Mouse (Mus musculus): ENCODE measurements around the gene Cdc37.

The Cdc37 gene

DNA sequence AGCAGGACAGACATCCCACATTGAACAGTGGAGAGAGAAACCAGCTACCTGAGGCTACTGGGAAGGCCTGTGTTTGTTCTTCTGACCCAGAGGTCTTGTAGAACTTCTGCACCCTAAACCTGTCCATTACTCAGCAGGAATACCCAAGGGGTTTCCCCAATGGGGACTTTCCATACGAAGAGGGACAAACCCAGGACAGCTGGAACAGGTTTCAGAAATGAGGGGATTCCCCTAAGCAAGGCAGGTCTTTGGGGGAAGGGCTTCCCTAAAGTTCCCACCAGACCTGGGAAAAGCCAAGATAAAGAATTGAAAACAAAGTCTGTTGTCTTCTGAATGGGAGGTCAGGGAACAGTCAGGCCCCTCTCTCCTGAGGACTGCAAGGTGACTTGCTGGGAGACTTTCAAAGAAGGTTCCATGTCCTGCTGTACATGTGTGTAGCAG, 13.8 kb downstream of the Cdc37 start:
- no peak for DNase-seq (ENCODE audit: low read depth, low spot score)

DNA sequence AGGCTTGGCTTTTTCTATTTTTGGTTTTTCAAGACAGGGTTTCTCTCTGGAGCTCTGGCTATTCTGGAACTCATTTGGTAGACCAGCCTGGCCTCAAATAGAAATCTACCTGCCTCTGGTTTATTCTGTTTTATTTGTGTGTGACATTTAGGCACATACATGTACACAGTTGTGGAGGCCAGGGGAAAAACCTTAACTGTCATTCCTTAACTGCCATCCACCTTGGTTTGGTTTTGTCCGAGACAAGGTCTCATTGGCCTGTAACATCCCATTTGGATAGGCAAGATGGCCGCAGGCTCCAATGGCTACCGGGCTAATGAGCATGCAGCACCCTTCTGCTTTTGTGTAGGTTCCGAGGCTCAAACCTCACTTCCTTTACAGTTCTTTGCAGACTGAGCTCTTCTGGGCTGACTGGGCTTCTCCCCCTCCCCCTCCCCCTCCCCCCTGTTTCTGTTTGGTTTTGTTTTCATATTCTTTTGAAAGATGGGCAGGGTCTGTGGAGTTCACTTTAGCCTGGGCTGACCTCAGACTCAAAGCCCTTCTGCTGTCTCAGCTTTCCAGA, 14.4 kb downstream of the Cdc37 start:
- no peak for DNase-seq (ENCODE audit: low read depth, low spot score)

DNA sequence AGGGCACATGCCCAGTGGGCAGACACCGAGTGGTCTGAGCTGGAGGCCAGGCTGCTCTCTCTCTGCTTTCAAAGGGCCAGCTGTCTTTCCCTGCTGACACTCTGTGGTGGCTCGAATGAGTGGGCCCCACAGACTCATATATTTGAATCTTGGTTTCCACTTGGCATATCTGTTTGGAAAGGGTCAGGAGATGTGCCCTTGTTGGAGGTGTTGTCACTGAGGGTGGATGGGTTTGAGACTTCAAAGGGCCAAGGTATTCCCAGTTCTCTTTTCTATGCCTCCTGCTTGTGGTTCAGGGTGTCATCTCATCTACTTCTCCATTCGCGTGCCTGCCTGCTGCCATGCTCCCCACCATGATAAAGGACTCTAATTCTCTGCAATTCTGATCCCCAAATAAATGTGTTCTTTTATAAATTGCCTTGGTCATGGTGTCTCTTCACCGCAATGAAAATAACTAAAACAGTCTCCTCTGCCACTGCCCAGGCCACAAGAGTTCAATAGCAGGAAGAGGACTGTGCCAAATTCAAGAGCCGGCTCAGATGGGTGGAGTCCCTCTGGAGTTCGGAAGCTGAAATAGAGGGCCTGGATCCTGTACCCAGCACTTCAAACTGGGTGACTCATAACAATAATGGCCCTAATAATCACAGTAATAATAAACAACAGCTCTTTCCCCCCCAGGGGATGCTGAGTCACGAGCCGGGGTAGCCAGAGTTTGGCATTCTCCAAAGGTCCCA, 15.0 kb downstream of the Cdc37 start:
- DNase-seq (ENCODE audit: low read depth, low spot score): no peak

DNA sequence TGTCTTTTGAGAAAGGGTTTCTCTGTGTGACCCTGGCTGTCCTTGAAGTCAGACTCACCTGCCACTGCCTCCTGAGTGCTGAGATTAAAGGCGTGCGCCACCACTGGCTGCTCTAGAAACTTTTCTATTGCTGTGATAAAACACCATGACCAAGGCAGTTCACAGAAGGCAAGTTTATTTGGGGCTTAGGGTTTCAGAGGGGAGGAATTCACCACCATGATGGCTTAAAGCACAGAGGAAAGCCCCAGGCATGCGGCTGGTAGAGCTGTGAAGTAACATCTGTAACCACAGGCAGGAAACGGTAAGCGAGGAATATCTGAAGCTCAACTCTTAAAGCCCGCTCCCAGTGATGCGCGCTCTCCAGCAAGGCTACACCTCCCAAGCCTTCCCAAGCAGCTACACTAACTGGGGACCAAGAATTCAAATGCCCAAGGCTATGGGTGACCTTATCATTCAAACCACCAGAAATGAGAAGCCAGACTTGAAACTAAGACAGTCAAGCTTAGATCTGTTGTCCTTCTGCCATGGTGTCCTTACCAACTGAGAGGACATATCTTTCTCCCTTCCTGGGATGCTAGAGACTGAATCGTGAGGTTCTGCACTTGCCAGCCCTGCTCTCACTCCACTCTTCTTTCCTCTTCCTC, 16.6 kb downstream of the Cdc37 start:
- DNase-seq (ENCODE audit: low read depth, low spot score): peak; percentile 45

DNA sequence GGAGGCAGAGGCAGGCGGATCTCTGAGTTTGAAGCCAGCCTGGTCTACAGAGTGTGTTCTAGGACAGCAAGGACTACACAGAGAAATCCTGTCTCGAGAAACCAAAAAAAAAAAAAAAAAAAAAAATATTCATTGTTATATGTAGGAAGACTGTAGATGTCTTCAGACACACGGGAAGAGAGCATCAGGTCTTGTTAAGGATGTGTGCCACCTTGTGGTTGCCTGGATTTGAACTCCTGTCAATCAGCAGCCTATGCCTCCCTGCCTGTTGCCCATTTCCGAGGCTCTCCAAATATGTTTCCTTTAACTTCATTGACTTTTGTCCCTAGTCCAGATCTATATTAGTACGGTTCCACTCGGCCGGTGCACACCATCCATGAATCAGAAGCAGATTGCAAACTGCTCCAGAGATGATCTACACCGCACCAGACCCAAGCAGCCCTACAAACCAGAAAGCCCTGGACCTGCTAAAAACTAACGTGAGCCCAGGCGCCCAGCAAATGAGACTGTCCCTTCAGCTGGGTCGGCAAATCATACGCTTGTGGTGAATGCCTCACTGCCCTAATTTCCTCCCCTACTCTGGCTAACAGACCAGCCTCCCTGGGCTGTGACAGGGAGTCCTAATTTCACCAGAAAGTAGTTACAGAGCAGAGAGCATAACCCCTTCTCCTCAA, 17.5 kb downstream of the Cdc37 start:
- peak; percentile 57 for DNase-seq (ENCODE audit: low read depth, low spot score)

DNA sequence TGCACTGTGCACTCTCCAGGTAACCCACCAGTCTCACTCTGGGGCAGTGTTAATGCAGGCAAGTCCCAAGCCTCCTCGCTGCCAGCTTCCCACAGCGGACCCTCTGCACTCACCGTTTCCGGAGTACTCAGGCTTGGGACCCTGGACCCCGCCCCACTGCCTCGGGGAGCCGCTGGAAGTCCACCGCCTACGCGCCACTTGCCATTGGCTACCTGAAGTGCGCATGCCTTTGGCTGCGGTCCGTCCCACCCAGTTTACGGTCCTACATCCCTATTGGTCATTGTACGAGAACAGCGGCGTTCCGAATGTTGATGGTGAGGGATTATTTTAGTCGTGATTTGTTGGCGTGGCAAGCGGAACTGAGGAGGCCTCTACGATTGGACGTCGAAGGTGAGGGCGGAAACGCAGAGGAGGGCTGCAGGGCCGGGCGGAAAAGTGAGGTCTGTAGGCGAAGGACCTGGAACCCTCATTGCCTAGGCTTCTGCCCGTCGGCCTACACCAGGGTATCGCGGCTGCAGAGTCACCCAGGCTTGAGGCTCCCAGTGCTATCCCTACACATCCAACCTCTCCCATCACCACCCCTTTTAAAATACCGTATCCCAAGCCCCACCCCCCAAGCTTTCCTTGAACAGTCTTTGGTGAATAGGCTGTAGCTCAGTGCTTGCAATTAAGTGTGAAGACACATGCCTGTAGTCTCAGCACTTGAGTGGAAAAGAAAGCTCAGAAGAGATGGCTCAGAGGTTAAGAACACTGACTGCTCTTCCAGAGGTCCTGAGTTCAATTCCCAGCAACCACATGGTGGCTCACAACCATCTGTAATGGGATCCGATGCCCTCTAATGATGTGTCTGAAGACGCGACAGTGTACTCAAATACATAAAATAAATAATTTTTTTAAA, 18.5 kb downstream of the Cdc37 start, which contains the start of gene Tyk2:
Gene Tyk2, minus strand, starts transcription at position 185 of the 898 bp plus-strand sequence.
- DNase-seq (ENCODE audit: low read depth, low spot score): peak; percentile 100

DNA sequence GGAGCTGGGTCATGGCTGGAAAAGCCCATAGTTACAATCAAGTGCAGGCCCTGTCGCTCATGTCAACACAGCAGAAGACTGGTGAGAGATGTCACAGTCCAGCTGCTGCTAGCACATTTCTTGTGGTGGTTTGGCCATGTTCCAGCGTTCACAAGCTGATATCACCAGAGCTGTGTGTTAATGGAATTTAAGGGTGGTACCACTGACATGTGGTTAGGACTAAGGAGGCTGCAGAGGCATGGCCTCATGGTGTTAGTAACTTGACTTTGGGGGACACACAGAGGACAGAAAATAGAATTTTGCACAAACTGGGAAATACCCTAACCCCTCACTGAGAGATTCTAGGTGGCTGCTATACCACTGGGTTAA, 23.5 kb downstream of the Cdc37 start:
- no peak for DNase-seq (ENCODE audit: low read depth, low spot score)

DNA sequence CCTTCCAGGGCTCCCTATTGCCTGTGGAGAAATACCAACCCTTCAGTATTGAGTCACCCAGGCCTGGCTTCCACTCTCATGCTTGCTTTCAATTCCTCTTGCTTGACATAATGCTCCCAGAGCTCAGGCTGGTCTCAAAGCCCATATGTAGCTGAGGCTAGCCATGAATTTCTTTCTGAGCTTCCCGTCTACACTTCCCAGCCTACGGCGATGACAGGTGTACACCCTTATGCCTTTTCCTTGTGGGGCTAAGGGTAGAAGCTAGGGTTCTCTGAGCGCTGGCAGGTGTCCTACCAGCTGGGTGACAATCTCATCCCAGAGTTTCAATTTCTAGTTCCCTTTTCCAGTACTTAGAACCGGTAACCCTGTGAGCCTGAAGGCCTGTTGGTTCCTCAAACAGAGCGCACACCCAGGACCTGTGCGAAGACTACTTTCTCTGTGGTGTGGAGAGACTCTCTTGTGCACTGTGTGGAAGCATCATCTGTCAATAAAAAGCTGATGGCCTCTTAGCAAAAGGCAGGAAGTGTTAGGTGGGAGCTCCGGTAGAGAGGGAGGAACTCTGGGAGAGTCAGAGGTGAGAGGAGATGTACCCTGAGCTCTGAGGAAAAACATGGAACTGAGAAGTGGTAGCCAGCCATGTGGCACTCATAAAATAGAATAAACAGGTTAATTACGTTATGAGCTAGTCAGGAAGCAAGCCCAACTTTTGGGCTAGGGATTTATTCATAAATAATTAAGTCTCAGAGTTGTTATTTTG, 24.1 kb downstream of the Cdc37 start:
- DNase-seq (ENCODE audit: low read depth, low spot score): no peak

DNA sequence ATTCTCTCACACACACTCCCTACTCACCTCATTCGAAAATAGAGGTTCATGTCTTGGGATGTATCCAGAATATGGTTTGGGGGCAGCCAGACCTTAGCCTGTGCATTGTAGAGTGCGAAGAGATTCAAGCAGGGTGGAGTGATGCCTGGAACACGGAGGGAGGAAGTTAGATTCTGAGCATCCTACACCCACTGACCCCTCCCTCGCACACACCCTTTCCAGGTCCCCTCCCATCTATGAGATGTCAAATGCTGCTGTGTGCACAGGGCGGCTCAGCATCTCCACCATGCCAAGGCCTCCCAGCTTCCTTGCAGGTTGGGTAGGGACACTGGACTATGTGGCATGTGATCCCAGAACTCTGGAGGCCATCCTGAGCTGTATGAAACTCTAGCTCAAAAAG, 24.9 kb downstream of the Cdc37 start:
- no peak for DNase-seq (ENCODE audit: low read depth, low spot score)

DNA sequence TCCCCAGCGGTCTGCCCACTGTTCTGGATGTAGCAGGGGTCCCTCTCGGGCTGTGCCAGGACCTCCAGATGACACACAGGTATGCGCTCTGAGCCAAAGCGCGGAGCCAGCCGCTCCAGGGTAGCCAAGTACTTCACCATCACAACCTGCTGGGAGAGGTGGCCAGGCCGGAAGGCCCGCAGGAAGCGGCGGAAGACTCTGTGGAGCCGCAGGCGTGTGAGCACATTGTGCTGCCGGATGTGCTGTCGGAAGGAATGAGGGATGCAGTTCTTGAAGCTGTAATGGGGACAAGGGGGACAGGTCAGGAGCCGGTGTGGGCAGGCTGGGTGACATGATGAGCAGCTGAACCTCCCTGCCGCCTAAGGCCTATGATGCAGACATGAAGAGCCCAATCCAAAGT, 28.3 kb downstream of the Cdc37 start:
- DNase-seq (ENCODE audit: low read depth, low spot score): peak; percentile 55

DNA sequence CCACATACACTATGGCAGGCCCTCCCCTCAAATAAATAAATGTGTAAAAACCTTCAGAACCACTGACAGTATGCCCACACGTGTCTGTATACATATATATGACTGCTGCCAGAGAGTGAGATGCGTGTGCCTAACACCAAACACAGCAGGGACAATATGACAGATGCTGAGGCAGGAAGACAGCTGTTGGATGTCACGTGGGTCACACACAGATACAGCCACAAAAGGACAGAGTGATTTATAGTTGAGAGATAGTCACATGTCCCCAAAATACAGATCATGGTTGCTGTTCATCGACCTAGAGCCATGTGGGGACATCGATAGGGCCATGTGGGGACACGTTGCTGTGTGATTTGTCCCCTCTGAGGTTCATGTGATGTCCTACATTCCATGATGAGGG, 32.7 kb downstream of the Cdc37 start:
- no peak for DNase-seq (ENCODE audit: low read depth, low spot score)

DNA sequence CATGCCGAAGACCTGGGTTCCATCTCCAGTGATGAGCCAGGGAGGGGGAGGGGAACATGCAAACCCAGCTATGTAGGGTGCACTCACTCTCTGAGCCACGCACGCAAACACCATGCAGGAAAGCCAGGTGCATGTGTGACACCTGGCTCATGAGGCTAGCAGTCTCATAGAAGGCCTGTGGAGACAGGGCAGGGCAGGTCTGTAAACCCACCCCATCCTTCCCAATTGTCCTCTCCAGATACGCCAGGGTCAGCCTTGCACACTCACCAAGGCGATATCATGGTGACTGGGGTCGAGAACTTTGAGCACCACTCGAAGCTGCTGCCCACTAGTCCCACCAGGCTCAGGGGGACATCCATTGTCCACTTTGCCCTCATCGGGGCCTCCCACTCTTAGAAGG, 34.7 kb downstream of the Cdc37 start:
- DNase-seq (ENCODE audit: low read depth, low spot score): no peak

DNA sequence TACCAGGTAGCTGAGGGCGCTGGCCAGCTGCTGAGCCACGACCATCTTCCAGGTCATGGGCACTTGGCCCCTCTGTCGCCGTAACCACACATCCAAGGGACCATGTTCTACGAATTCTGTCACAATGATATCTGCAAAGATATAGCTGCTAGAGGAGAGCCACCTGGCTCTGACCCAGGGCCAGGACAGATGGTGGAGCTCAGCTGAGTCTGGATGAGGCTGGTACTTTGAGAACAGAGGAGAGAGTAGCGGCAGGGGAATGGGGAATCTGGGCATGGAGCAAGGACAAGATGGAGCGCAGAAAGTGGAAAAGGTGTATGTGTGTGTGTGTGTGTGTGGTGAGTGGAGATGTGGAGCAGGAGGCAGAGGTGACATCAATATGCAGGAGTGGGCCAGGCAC, 35.6 kb downstream of the Cdc37 start:
- DNase-seq (ENCODE audit: low read depth, low spot score): no peak

DNA sequence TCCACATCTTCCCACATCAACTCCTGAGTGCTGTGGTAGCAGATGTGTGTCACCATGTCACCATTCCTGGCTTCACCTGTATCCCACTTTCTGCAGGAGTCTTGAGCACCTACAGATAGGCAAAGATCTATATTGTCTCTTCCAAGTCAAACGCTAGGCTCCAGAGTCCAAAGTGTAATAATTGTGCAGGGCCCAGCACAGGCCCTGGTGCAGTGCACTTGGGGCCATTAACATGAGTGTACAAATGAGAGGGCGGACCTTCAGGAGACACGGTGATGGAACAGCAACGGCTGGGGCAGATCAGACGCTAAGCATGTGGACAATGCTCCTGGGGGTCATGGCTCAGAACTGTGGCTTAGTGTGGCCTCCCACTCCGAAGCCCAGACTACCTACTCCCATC, 36.0 kb downstream of the Cdc37 start:
- DNase-seq (ENCODE audit: low read depth, low spot score): no peak

DNA sequence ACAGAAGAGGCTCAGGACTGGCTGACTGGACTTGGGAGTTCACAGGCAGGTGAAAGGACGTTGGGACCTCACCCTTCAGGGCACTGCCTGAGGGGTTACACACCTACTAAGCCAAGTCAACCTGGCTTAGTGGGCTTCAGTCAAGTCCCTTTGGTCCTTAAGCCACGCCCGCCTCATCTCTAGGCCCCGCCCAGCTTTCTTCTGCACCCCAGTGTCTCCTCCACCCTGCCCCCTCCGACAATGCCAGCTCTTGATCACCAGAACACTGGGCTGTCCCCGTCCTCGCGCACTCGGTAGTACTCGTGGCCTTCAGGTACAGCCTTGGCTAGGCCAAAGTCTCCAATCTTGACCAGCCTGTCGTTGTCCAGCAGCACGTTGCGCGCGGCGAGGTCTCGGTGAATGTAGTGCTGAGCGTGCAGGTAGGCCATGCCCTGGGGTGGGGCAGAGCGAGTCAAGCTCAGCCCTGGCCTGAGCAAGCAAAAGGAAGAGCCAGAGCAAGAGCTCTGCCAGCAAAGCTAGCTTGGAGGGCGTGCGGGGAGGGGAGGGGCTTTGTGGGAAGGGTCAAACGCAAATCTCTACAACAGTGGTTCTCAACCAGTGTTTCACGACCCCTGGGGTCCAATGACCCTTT, 42.1 kb downstream of the Cdc37 start:
- DNase-seq (ENCODE audit: low read depth, low spot score): peak; percentile 56

DNA sequence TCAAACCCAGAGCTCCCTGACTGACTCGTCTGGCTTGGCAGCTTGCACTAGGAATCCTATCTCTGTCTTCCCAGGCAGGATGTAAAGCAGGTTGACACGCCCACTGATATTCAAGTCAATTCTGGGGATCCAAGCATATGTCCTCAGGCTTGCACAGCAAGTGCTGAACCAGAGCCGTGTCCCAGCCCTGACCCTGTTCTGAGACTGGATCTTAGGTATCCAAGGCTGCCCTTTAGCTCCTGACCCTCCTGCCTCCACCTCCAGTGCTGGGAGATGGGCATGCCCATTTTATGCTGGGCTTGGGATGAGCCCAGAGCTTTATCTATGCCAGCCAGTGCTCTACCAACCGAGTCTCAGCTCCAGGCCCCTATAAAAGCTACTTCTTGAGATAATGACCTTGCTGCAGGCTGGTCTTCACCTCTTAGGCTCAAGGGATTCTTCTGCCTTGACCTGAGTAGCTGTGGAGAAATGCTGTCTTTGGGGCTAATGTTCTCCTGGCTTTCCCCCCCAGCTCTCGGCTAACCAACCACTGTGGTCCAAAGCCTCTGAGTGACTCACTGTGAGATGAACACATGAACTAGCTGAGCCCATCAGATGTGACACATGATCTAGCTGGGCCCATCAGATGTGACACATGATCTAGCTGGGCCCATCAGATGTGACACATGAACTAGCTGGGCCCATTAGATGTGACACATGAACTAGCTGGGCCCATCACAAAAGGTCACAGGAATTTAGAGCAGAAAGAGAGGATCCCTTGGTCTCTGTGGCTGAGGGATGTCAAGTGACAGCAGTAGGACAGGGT, 43.8 kb downstream of the Cdc37 start:
- no peak for DNase-seq (ENCODE audit: low read depth, low spot score)

DNA sequence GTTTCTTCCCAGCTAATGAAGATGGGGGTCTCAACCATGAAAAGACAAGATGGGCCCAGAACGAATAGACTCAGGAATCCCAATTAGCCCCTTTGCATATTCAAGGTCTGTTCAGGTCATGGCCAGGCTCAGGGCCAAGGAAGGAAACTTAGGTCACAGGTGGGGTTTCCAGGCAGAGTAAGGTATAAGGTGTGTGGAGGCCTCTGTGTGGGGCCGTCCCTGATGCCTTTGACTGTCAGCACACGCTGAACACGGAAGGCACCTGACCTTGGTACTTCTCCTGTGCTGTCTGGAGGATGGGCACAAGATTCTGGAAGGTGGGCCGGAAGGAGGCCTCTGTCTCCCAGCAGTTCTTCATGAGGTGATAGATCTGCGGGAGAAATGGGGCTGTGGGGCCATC, 45.0 kb downstream of the Cdc37 start:
- no peak for DNase-seq (ENCODE audit: low read depth, low spot score)

DNA sequence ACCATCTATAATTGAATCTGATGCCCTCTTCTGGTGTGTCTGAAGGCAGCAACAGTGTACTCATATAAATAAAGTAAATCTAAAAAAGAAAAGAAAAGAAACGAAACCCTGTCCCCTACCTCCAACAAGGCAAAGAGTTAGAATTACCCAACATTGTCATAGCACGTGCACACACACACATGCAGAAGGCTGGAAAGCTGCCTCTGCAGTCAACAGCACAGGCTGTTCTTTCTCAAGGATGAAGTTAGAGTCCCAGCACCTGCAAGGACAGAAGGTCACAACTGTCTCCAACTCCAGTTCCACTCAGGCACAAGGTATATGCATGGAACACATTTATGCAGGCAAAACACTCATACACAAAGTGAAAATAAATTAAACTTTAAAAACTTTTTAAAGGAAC, 47.7 kb downstream of the Cdc37 start:
- DNase-seq (ENCODE audit: low read depth, low spot score): no peak

DNA sequence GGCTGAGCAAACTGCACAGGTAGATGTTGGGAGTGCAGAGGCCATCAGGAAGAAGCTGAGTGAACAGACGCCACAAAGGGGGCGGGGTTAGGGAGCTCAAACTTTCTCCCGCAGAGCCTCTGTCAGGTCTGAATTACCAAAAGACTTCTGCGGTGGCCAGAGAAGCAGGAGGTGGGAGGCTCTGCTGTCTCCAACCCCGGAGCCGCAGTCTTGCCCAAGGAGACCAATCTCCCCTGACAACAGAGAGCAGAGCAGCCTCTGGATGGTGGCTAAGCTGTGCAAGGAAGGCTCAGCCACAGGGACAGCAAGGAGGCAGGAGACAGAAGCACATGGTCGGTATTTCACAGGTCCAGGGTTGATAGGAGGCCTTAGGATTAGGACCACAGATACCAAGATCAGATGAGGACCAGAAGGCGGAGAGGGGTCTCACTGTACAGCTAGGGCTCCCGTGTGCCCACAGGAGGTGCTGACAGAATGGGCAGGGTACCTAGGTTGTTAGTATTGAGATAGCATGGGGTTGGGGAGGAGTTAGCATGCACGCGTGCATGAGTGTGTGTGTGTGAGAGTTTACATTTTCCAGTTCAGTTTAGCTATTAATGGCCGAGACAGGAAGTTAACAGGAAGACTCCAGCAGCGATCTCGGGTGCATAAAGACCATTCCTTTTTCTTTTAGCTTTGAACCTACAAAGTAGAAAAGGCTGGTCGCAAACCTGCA, 49.2 kb downstream of the Cdc37 start:
- DNase-seq (ENCODE audit: low read depth, low spot score): peak; percentile 46

All from R1 (cell line).